Mouse (Mus musculus) thymus, postnatal 10 days (tissue): Measurements from ENCODE around the gene Kmo.

ENCODE experiments used
- DNase-seq, 2 experiments: peaks; one replicate each; pipeline ENCODE4 v3.0.0; 2021; ENCODE audit warnings: low spot score in 2 of 2

The Kmo gene

GRCm38 (mm10) chr1:175693429-175693960 is 73.3 kb downstream of the Kmo start:
- peak; percentile 7 to 27 for DNase-seq

DNA sequence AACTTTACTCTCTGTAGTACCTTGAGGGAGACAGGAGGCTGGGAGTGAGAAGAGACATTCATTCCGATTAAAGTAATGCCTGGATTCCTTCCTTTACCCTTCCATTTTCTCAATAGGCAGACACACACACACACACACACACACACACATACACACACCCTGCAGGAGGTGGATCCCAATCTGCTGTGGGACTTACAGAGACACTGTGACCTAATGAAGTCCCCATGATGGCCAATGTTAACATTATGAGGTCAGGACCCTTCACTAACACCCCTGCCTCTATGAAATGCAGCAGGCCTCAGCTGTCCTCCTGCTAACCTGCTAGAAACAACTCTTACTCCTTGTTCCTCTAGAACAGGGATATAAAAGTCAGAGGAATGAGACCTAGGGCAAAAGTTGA is 78.1 kb downstream of the Kmo start, which contains the start of gene Wdr64:
TSS of gene Wdr64 (plus strand) at position 301 of the 400 bp plus-strand sequence.
- no peak for DNase-seq

GRCm38 (mm10) chr1:175699375-175699774 is 79.2 kb downstream of the Kmo start:
- DNase-seq = no peak

DNA sequence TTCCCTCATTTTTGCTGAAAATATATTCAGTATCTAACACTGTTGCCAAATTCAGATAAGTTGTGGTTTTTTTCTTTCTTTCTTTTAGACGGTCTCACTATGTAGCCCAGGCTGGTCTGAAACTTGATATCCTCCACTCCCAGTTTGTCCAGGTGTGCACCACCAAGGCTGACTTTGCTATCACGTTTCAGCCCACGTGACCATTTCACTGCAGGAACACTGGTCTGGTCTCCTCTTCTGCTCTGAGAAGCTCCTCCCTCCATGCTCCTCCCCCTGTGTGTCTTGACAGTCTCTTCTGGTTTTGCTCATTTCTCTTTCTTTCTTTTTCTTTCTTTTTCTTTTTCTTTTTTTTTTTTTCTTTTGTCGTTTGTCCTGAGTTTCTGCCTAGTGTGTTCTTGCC is 79.6 kb downstream of the Kmo start:
- peak in 1 of 2 experiments; percentile 6 for DNase-seq

DNA sequence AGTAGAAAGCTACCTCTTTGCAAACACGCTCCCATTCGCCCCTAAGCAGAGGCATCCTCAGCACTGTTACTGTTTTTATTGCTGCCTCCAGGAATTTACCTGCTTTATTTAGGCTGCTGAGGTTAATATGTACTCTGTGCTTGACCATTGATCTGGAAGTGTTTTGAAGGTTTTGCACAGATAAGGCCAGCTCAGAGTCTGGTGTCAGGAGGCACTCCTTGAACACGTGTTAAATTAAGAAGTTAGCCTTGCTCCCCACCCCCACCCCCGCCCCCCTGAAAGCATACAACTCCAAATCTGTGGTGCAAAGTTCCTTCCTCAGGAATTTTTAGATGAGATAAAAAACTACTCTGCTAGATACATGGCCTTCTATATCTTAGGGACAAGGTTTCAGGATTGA is 81.0 kb downstream of the Kmo start:
- DNase-seq = no peak

GRCm38 (mm10) chr1:175707599-175707998 is 87.4 kb downstream of the Kmo start:
- no peak for DNase-seq

DNA sequence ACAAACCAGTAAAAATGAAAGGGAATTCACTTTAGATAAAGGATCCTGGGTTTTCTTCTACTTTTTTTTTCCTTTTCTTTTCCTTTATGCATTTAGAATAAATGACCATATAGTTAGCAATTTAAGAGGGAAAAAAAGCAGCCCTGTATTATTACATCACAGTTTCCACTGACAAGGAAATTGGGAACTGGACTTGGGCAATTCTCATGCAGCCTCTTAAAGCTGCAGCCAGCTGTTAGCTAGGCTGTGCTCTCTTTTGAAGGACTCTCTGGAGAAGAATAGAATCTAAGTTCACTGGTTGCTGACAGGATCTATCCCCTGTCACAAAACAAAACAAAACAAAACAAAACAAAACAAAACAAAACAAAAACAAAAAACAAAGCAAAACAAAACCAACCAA is 87.8 kb downstream of the Kmo start:
- DNase-seq = no peak
